Mouse (Mus musculus) forebrain, embryonic 16.5 days (tissue): ENCODE results near the gene Cdc42ep1. TPM values are rescaled to one million over a fixed set of nuclear protein-coding genes. Genes with fewer than 3 reads are reported as not detected.
A peak's percentile ranks its signal among the peaks of the same experiment; 100 is the strongest.

Source experiments
- ATAC-seq: fragments of 200-750 bp; cut with Nextera tagmentation; 2 replicates; pipeline ENCODE4 v1.8.0; 2017; ENCODE audit warnings: mild to moderate bottlenecking, moderate library complexity
- H3K27ac ChIP-seq: fragments of 300-500 bp; sonication (generic); 2 replicates; pipeline ENCODE4 v1.5.1; 2014; ENCODE audit warnings: low read length, control low read depth
- H3K27me3 ChIP-seq: fragments of 300-500 bp; sonication (generic); replicated peaks from 2 replicates; pipeline ENCODE4 v1.6.1; 2014; ENCODE audit warnings: low read length; ENCODE audit not compliant: control insufficient read depth, insufficient read depth
- H3K36me3 ChIP-seq: fragments of 300-500 bp; sonication (generic); 2 replicates; pipeline ENCODE4 v1.6.1; 2014; ENCODE audit not compliant: control insufficient read depth, insufficient read depth
- H3K4me1 ChIP-seq: fragments of 300-500 bp; sonication (generic); replicated peaks from 2 replicates; pipeline ENCODE4 v1.6.1; 2014; ENCODE audit warnings: low read length; ENCODE audit not compliant: control insufficient read depth, insufficient read depth
- H3K4me2 ChIP-seq: fragments of 300-500 bp; sonication (generic); 2 replicates; pipeline ENCODE4 v1.6.1; 2014; ENCODE audit warnings: mild to moderate bottlenecking, low read length, control low read depth
- H3K4me3 ChIP-seq: fragments of 300-500 bp; sonication (generic); replicated peaks from 2 replicates; pipeline ENCODE4 v1.5.1; 2014; ENCODE audit warnings: mild to moderate bottlenecking, low read length, control low read depth
- H3K9ac ChIP-seq: fragments of 300-500 bp; sonication (generic); replicated peaks from 2 replicates; pipeline ENCODE4 v1.6.1; 2014; ENCODE audit warnings: low read depth, low read length, control low read depth
- H3K9me3 ChIP-seq: fragments of 300-500 bp; sonication (generic); 2 replicates; pipeline ENCODE4 v1.6.1; 2016; ENCODE audit warnings: low read length; ENCODE audit not compliant: control insufficient read depth
- WGBS: fragments of 180-500 bp; shearing (Covaris S2); extraction: QIAGEN DNeasy Blood & Tissue Kit; methylation state at CpG from one replicate; pipeline ENCODE4 v1.1.7; 2014; 5-methylcytosine and 5-hydroxymethylcytosine counted together
- microRNA-seq: library from miRNA; unstranded; fragments of <30 nt; microRNA quantifications from one replicate; pipeline ENCODE4, GENCODE M21; 2017
- polyA plus RNA-seq: library from polyadenylated mRNA; unstranded; fragments of >200 nt; fragmentation: Nextera tagmentation; extraction: Ambion mirVana; gene quantifications from 2 replicates; pipeline ENCODE4 v1.2.1, GENCODE M21; 2015

The Cdc42ep1 gene
- polyA plus RNA-seq, 1 experiment from 2014 or later, result 9.7 TPM

DNA sequence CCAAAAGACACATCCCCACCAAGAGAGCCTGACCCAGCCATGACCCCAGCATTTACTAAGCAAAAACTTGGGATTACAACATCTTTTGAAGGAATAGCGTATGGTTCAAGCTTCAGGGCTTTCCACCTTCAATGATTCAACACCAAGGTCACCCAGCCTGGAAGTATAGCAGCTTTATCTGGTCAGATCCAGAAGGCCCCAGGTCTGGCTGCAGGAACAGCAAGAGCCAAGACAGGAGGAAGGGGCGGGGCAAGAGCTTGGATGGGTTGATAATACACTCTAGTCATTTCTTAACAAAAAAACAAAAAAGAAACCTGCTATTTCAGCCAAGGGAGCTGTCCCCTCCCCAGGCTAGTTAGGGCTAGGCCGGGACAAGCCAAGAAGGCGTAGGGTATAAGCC is 55.1 kb downstream of the Cdc42ep1 start:
- Histone ChIP-seq H3K36me3 (no peaks in the 10 kb centered on the region), H3K27me3 (no peaks in the 10 kb centered on the region), H3K9me3 (no peaks in the 10 kb centered on the region), H3K4me1 (peaks cover 15% of the 10 kb centered on the region), H3K4me2 (no peak overlapping the region), H3K9ac (no peak overlapping the region), H3K27ac (no peak overlapping the region), H3K4me3 (no peak overlapping the region)
- no peak for ATAC-seq
- WGBS, result 92% methylated on average over 4 of the region's 4 CpGs

- H3K9me3 ChIP-seq, result no peaks in the 10 kb centered on the region
- H3K4me3 ChIP-seq, result no peak overlapping the region
- H3K4me2 ChIP-seq, result no peak overlapping the region
- WGBS, result 52% methylated on average over 6 of the region's 6 CpGs
- no peak overlapping the region for H3K9ac ChIP-seq
- no peaks in the 10 kb centered on the region for H3K27me3 ChIP-seq
- H3K36me3 ChIP-seq, result no peaks in the 10 kb centered on the region
- no peak overlapping the region for H3K27ac ChIP-seq
- peaks cover 15% of the 10 kb centered on the region for H3K4me1 ChIP-seq
- no peak for ATAC-seq
Measured at GRCm38 (mm10) chr15:78898507-78899001, 56.1 kb downstream of the Cdc42ep1 start.

DNA sequence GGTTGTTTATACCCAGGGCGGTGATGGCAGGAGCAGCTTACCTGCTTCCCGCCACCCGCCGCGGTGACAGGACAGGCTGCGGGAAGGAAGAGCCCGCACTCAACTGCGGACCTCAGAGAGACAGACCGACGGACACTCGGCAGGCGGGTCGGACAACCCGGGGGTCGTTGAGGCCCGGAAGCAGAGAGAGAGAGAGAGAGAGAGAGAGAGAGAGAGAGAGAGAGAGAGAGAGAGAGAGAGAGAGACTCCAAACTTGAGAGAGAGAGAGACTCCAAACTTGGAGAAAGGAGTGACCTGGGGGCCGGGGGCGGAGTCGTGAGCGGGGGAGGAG is 57.0 kb downstream of the Cdc42ep1 start, which contains the start of gene Gm49510:
Gene Gm49510 (plus strand): TSS at position 259 of the 331 bp plus-strand sequence.
- ATAC-seq, result no peak
- H3K4me1 ChIP-seq, result peaks cover 15% of the 10 kb centered on the region
- H3K4me3 ChIP-seq, result peak within 1 kb of the TSS; percentile 48
- no peak within 1 kb of the TSS for H3K27ac ChIP-seq
- no peaks in the 10 kb centered on the region for H3K36me3 ChIP-seq
- H3K9ac ChIP-seq, result peak within 1 kb of the TSS; percentile 57
- H3K27me3 ChIP-seq, result no peaks in the 10 kb centered on the region
- H3K4me2 ChIP-seq, result peak within 1 kb of the TSS; percentile 88
- no peaks in the 10 kb centered on the region for H3K9me3 ChIP-seq
- 3% methylated on average over 20 of the region's 20 CpGs for WGBS

GRCm38 (mm10) chr15:78899740-78900584 is 57.5 kb downstream of the Cdc42ep1 start, which contains the start of gene Sh3bp1:
Sh3bp1 (plus strand) TSS chr15:78899768.
- H3K9ac ChIP-seq, result peak within 1 kb of the TSS; percentile 57
- no peaks in the 10 kb centered on the region for H3K36me3 ChIP-seq
- H3K4me3 ChIP-seq, result peak within 1 kb of the TSS; percentile 48
- peaks cover 15% of the 10 kb centered on the region for H3K4me1 ChIP-seq
- 3% methylated on average over 43 of the region's 47 CpGs for WGBS
- H3K9me3 ChIP-seq, result no peaks in the 10 kb centered on the region
- ATAC-seq, result peak; percentile 52; the same call in 1 of the 2 replicates
- no peaks in the 10 kb centered on the region for H3K27me3 ChIP-seq
- H3K4me2 ChIP-seq, result peak within 1 kb of the TSS; percentile 88
- no peak within 1 kb of the TSS for H3K27ac ChIP-seq

Small RNA genes within 50 kb of the gene (microRNA-seq; reads per million reads assigned to microRNA genes)
- not detected for gene Mir6955

Other genes starting within 250 kb of the Cdc42ep1 start
- gene Cyth4, start 245.6 kb upstream of the Cdc42ep1 start, polyA plus RNA-seq, result 4.5 and 5.5 TPM in 2 replicates
- 6.4 and 8.2 TPM in 2 replicates for gene Elfn2, start 123.9 kb upstream of the Cdc42ep1 start, polyA plus RNA-seq
- gene Mfng, start 69.1 kb upstream of the Cdc42ep1 start, polyA plus RNA-seq, result 58.1 and 67.0 TPM in 2 replicates
- gene Card10, start 39.6 kb upstream of the Cdc42ep1 start, polyA plus RNA-seq, result 1.3 and 1.4 TPM in 2 replicates
- not detected in 2 replicates for gene Lgals2, start 12.9 kb downstream of the Cdc42ep1 start, polyA plus RNA-seq
- gene Gga1, start 34.6 kb downstream of the Cdc42ep1 start, polyA plus RNA-seq, result 61.3 and 67.4 TPM in 2 replicates
- 0.19 and 0.30 TPM in 2 replicates for gene Gm49510, start 57.0 kb downstream of the Cdc42ep1 start, polyA plus RNA-seq
- 4.9 and 6.0 TPM in 2 replicates for gene Sh3bp1, start 57.1 kb downstream of the Cdc42ep1 start, polyA plus RNA-seq
- 96.4 and 102 TPM in 2 replicates for gene Pdxp, start 71.3 kb downstream of the Cdc42ep1 start, polyA plus RNA-seq
- 51.9 and 95.5 TPM in 2 replicates for gene Lgals1, start 84.1 kb downstream of the Cdc42ep1 start, polyA plus RNA-seq
- gene Nol12, start 92.3 kb downstream of the Cdc42ep1 start, polyA plus RNA-seq, result 60.4 and 64.2 TPM in 2 replicates
- gene Triobp, start 105.1 kb downstream of the Cdc42ep1 start, polyA plus RNA-seq, result 42.7 and 49.7 TPM in 2 replicates
- 403 and 441 TPM in 2 replicates for gene H1f0, start 185.8 kb downstream of the Cdc42ep1 start, polyA plus RNA-seq
- gene Galr3, start 199.3 kb downstream of the Cdc42ep1 start, polyA plus RNA-seq, result not detected in 2 replicates
- gene Ankrd54, start 220.3 kb downstream of the Cdc42ep1 start, polyA plus RNA-seq, result 54.9 and 58.1 TPM in 2 replicates
- 188 and 205 TPM in 2 replicates for gene Eif3l, start 232.6 kb downstream of the Cdc42ep1 start, polyA plus RNA-seq